Mouse (Mus musculus) cerebellum, adult 2 months (tissue): ENCODE measurements around the gene Dio3.

Source experiments
- CTCF ChIP-seq: fragments of 200-500 bp; IDR thresholded peaks from 2 replicates; pipeline ENCODE4 v1.5.1; 2011; ENCODE audit warnings: low read depth, mild to moderate bottlenecking, control low read depth, low read length, moderate library complexity, borderline replicate concordance; ENCODE audit not compliant: insufficient read depth
- POLR2A ChIP-seq: fragments of 200-500 bp; IDR thresholded peaks from 2 replicates; pipeline ENCODE4 v1.6.1; 2011; ENCODE audit warnings: low read length, control low read depth, borderline replicate concordance; ENCODE audit not compliant: insufficient read depth

- TF ChIP-seq CTCF, result no peak
- no peak for TF ChIP-seq POLR2A
Observed at GRCm38 (mm10) chr12:110280373-110280772, 1.5 kb downstream of the Dio3 start.
